Mouse (Mus musculus) liver (tissue): ENCODE results near the gene Tmed9.
"Not testable (repeated sequence)": the region's sequence is repeated elsewhere in the genome, so short reads cannot be mapped to it uniquely, and the experiment has no call there.

Experiments used
- DNase-seq: peaks from one replicate; pipeline ENCODE4 v3.0.0-alpha.2; 2020; ENCODE audit warnings: mixed read lengths

Gene Tmed9

GRCm38 (mm10) chr13:55568524-55568923 lies 5.0 kb upstream of the Tmed9 start:
- not testable (repeated sequence) for DNase-seq

- DNase-seq: peak; percentile 19
Measured at GRCm38 (mm10) chr13:55569726-55570285, 3.7 kb upstream of the Tmed9 start.

- peak; percentile 58 for DNase-seq
Measured at GRCm38 (mm10) chr13:55570286-55570973, 3.1 kb upstream of the Tmed9 start.

DNA sequence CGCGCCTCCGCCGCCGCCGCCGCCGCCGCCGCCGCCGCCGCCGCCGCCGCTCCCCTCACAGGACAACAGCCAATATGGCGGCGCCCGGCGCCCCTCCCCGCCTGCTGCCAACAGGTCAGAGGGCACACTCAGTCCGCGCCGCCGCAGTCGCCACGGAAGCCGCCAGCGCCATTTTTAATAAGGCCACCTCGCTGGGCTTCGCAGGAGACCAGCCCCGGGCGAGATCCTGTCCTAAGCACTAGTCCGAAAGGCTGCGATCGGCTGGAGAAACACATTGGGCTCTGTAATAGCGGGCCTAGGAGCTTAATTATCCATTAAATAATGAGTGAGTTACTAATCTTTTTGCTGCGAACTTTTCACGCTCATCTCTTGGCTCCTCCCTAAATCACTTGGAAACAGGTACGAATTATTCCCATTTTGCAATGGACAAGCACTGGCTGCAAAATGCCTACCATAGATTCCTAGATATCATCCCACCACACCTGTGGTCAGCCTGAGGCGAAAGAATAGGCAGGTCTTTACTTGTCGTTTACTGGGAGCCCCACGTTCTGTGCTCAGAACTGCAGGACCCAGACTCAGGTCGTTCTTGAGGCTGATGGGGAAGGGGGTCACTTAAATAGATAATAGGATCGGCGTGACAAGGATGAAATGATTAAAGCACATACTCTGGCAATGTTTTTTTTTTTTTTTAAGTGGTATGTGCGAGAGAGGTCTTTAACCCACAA lies 2.3 kb upstream of the Tmed9 start, which contains the start of gene Fam193b:
Gene Fam193b (minus strand): TSS at position 94 of the 725 bp plus-strand sequence.
- DNase-seq: peak; percentile 97

DNA sequence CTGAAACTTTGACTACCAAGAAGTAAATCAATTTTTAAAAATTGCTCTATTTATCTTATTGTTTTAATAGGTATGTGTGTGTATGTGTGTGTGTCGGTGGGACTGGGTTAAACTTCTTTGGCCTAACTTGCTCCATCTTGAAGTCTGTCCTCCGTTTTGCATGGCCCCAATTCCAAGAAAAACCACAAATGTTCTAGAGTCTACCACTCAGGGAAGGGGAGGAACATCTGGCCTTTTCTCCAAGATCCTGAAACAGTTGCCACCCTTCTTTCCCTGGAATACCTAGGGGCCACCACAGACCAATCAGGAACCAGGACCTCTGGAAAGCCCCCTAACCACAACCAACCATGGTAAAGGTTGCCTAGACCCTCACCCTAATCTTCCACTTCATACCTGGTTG lies 1.6 kb upstream of the Tmed9 start:
- no peak for DNase-seq

- DNase-seq: no peak
Measured at GRCm38 (mm10) chr13:55574321-55574720, 789 bp downstream of the Tmed9 start.

DNA sequence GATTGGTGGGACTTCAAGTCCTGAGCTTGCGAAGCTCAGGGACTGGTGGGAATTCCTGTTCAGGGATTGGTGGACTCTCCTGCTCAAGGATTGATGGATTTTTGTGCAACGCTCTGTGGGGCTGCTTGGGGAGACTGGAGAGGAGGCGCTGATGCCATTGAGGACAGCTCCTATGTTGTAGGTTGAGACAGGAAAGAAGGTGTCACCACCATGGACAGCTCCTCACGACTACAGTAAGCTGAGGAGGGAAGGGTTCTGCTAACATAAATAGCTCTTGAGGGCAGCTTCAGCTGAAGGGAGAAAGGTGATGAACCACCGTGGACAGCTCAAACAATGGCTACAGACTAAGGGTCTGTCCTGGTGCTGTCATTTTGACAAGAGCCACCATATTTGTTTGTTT lies 2.4 kb downstream of the Tmed9 start:
- peak; percentile 18 for DNase-seq

DNA sequence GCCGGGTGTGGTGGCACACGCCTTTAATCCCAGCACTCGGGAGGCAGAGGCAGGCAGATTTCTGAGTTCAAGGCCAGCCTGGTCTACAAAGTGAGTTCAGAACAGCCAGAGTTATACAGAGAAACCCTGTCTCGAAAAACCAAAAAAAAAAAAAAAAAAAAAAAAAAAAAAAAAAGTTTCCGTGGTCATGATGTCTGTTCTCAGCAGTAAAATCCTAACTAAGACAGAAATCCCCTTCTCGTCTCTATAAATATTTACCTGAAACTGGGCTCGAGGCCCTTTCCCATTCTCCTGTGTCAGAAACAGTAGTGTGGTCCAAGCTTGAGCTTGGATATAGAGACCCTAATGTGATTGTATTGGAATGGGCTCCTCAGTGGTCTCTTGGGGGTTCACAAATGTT lies 3.3 kb downstream of the Tmed9 start:
- DNase-seq: not testable (repeated sequence)

DNA sequence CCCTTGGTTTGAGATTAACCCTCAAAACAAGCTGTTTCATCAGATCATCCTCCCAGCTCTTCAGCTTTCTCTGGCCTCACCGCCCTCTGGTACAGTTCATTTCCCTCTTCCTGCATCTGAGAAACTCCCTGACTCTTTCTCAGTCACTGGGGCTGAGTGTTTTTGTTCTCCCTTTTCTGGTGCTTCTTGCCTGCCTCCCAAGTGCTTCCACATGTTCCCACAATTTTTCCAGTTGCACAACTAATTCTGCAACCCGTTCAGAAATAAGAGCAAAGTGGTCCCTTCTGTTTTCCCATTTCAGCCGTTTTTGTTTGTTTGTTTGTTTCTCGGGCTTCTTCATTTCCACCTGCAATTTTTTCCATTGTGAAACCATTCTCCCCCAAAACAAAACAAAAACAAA lies 4.6 kb downstream of the Tmed9 start:
- DNase-seq: no peak

DNA sequence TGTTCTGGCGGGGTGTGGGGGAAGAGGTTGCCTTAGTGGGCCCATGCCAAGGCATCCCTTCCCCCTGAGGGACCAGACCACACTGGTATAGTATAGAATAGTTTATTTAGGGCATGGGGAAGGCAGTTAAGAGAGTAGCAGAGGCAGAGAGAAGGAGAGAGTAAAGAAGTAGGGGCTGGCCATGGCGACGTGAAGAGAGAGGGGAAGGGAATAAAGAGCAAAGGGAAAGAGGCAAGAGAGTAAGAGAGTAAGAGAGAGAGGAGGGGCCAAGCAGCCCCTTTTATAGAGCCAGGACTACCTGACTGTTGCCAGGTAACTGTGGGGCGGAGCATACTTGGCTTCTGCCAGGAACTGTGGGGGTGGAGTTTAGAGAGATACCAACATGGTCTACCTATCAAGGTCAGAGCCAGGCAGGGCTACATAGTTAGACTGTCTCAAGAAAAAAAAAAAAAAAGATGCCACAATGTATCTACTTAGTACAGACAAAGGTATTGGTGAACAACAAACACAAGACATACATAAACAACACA lies 18.5 kb downstream of the Tmed9 start:
- DNase-seq: peak; percentile 44

DNA sequence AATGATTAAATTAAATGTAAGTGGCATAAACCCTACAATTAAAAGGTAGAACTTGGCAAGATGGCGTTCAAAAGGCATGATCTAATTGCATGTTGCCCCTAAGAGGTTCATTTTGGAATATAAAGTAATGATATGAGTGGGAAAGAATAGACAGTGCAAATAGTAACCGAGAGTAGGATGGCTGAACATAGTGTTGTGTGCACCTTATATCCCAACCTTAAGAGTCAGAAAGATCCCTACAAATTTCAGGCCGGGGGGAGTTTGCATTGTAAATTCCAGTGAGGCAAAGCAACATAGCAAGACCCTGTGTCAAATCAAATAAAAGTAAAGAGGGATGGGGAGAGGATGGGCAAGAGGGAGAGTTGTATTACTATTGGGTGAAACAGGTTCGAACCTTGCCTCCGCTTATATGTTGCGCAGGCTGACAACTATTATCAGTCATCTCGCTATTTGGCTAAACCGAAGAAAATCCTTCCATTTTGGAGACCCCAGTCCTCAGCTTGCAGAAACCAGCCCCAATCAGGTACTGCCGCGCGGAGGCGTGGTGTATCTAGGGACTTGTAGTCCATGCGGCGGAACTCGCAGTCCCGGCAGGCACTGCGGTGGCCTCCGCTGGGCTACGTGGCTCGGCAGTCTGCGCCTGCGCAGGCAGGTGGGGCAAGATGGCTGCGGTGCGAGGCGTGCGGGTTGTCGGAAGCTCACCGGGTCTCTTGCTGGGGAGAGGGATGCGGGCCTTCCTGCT lies 19.2 kb downstream of the Tmed9 start:
- DNase-seq: peak; percentile 97

DNA sequence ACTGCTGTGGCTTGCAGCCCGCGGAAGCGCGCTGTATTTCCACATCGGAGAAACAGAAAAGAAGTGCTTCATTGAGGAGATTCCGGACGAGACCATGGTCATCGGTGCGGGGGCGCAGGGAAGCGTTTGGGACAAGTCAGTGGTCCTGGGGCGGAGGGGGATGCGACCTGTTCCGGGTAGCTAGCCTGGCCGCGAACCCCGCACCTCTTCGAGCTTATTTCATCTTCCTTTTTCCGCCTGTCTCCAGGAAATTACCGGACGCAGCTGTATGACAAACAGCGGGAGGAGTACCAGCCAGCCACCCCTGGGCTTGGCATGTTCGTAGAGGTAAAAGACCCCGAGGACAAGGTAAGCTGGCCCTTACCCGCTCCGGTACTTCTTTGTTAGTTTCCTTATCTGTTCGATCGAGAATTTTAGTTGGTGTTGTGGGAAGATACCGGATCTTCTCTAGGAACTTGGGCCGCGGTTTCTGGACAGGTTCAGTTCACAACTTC lies 19.8 kb downstream of the Tmed9 start:
- no peak for DNase-seq

DNA sequence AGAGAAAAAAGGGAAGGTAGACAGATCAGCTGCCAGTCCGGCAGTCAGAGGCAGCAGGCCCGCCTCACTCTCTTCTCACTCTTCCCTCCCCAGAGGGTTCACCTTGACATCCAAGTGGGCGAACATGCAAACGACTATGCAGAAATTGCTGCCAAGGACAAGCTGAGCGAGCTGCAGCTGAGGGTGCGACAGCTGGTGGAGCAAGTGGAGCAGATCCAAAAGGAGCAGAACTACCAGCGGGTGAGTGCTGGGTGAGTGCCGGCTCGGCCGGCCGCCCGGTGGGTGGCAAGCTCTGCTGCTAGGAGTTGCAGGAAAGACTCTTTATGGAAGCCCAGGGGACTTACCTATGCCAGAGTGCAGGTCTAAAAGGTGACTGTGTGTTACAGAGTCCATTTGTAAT lies 21.8 kb downstream of the Tmed9 start:
- no peak for DNase-seq

GRCm38 (mm10) chr13:55596802-55597201 lies 23.3 kb downstream of the Tmed9 start:
- no peak for DNase-seq

DNA sequence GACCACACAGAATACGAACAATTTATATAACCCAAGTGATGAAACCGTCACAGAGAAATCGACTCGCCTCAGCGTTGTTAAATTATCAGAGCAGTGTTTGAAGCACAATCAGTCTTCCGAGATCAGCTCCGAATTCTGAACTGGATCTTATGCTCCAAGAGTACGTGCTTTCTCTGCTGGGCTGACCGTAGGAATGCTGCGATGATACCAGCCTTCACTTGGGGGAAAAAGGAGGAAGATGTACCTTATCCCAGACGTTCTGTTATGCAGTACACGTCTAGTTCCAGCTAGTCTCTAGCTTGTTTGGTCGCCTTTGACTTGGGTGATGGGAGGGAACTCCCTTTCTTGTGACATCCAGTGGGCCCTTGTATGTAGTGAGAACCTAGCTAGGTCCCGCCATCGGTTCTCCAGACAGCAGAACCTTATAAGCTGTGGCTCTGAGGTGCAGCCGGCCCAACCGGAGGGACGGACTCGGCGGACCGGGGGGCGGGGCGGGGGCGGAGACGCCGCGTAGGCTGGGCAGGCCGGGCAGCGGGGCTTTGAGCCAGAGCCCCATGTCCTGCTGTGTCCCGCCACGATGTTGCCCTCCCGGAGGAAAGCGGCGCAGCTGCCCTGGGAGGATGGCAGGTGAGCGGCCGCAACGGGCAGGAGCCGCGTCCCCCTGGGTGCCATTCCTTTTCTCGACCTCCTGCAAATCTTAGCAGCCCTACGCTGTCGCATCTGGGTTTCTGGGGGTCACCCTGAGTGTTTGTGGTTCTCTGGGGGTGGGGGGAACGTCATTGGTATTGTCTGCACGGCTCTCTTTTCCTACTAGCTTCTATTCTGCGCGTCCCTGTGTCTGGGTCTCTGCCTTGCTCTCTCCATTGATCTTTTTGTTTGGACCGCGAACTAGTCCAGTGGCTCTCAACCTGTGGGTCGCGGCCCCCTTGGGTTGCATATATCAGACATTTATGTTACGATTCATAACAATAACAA lies 26.3 kb downstream of the Tmed9 start, which contains the start of gene B4galt7:
Gene B4galt7 (plus strand): TSS at position 331 of the 975 bp plus-strand sequence.
- peak; percentile 91 for DNase-seq

- DNase-seq: no peak
Measured at GRCm38 (mm10) chr13:55600657-55601056, 27.1 kb downstream of the Tmed9 start.

DNA sequence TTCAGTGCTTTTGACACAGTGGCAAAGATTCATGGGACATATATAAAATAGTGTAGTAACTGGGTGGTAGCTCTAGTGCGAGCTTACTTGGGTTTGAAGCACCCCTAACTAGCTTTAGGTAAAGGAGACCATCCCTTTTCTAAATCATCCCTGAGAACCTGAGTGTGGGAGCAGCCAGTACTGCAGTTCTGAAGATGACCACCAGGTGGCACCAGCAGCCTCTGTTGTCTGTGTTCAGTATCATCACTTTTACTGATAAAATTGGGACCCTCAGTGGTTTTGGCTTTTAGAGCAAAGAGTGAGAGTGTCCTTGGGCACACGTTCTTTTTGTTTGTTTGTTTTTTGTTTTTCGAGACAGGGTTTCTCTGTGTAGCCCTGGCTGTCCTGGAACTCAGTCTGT lies 28.1 kb downstream of the Tmed9 start:
- peak; percentile 84 for DNase-seq

DNA sequence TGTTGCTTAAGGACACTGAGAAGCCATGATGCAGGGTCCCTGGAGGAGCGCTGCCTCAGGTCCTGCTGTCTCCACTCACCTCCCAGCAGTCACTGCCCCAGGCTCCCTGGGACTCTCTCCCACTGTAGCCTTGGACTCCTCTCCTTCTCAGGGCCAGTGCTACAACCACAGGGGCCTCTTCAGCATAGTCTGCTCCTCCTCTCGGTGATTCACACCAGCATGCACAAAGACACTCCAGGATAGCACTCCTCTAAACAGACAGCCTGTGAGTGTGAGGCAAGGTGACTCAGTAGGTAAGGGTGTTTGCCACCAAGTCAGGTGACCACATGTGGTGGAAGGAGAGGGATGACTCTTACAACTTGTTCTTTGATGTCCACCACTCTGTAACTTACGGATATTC lies 31.1 kb downstream of the Tmed9 start:
- DNase-seq: no peak

GRCm38 (mm10) chr13:55606899-55607623 lies 33.5 kb downstream of the Tmed9 start:
- DNase-seq: no peak

GRCm38 (mm10) chr13:55607624-55608006 lies 34.1 kb downstream of the Tmed9 start:
- no peak for DNase-seq

- no peak for DNase-seq
Measured at GRCm38 (mm10) chr13:55611996-55612395, 38.5 kb downstream of the Tmed9 start.
